ENCODE assay signal across 9 mouse cellular contexts in the genomic region with DNA sequence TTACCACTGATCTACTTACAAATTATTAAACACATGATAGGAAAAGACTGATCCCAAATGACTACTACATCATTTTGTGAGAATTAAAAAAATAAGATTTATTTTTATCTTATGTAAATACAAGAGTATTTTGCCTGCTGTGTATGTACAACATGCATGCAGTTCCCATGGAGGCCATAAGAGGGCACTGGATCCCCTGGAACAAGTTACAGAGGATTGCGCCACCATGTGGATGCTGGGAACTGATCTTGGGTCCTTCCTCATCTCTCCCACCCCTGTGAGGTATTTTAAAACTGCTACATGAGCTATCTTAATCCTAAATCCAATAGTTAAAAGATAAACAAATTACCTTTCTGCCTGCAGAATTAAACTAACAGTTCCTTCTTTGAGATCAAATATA.
DNase-seq lines count a peak whose midpoint lies in the region; ATAC-seq and TF ChIP-seq lines count a peak whose summit lies in the region.
"Had no signal": no experiment of that assay in that cellular context is flagged by ENCODE, and none has a peak within 500 bp of the region (broad histone marks: within the 10 kb centered on the region; RNA-seq: fewer than 3 reads in every experiment).

No protein-coding gene starts in this region.

- no peak for TF ChIP-seq POLR2A in MEL (IDR thresholded peaks at IDR 0.05; ENCODE audit: control insufficient read depth in 1 of 2, insufficient read depth in 1 of 2, low read depth in 1 of 2, low read length in 2 of 2, poor library complexity in 1 of 2)

- no peaks in the 10 kb centered on the region for H3K9me3 ChIP-seq in hindbrain, embryonic 11.5 days (ENCODE audit: control insufficient read depth, low read length)
- no peaks in the 10 kb centered on the region for H3K9me3 ChIP-seq in hindbrain, embryonic 16.5 days (ENCODE audit: control insufficient read depth, low read length)
- no peaks in the 10 kb centered on the region for H3K9me3 ChIP-seq in MEL (replicated peaks; ENCODE audit: insufficient read depth, low read length)
- H3K9me3 ChIP-seq in liver, postnatal 0 days (ENCODE audit: low read length), result no peaks in the 10 kb centered on the region
- no peaks in the 10 kb centered on the region for H3K9me3 ChIP-seq in hindbrain, embryonic 12.5 days (replicated peaks)

- ATAC-seq in hindbrain, embryonic 11.5 days (ENCODE audit: low FRiP score), result no peak
- ATAC-seq in hindbrain, embryonic 16.5 days, result no peak
- ATAC-seq in liver, postnatal 0 days, result no peak
- no peak for ATAC-seq in hindbrain, embryonic 12.5 days (ENCODE audit: low FRiP score)

- no peak overlapping the region for H3K4me2 ChIP-seq in hindbrain, embryonic 11.5 days (replicated peaks; ENCODE audit: low read depth, low read length)
- H3K4me2 ChIP-seq in hindbrain, embryonic 16.5 days (ENCODE audit: low read length), result no peak overlapping the region
- H3K4me2 ChIP-seq in liver, postnatal 0 days (ENCODE audit: low read depth, low read length), result no peak overlapping the region
- no peak overlapping the region for H3K4me2 ChIP-seq in hindbrain, embryonic 12.5 days (replicated peaks)
- H3K4me2 ChIP-seq: heart, embryonic 13.5 days had no signal

- H3K27ac ChIP-seq in hindbrain, embryonic 11.5 days (ENCODE audit: low read depth, low read length), result no peak overlapping the region
- H3K27ac ChIP-seq in hindbrain, embryonic 16.5 days (ENCODE audit: low read depth, low read length), result no peak overlapping the region
- H3K27ac ChIP-seq in MEL (ENCODE audit: control insufficient read depth, low read depth, low read length), result no peak overlapping the region
- H3K27ac ChIP-seq in liver, postnatal 0 days (ENCODE audit: low read depth), result no peak overlapping the region
- H3K27ac ChIP-seq in hindbrain, embryonic 12.5 days, result no peak overlapping the region
- H3K27ac ChIP-seq: heart, embryonic 13.5 days had no signal

- H3K79me2 ChIP-seq in MEL (ENCODE audit: control insufficient read depth, insufficient read depth, low read length, poor library complexity), result no peaks in the 10 kb centered on the region

- TF ChIP-seq RAD21 in MEL (IDR thresholded peaks at IDR 0.05; ENCODE audit: low read depth, low read length), result peak; percentile 62

- no peaks in the 10 kb centered on the region for H3K27me3 ChIP-seq in hindbrain, embryonic 11.5 days (ENCODE audit: control insufficient read depth, insufficient read depth, low read length)
- no peaks in the 10 kb centered on the region for H3K27me3 ChIP-seq in hindbrain, embryonic 16.5 days (replicated peaks; ENCODE audit: control insufficient read depth, insufficient read depth, low read length)
- no peaks in the 10 kb centered on the region for H3K27me3 ChIP-seq in MEL (ENCODE audit: control insufficient read depth in 1 of 2, insufficient read depth in 2 of 2, low read length in 2 of 2)
- no peaks in the 10 kb centered on the region for H3K27me3 ChIP-seq in liver, postnatal 0 days (ENCODE audit: insufficient read depth, low read length)
- no peaks in the 10 kb centered on the region for H3K27me3 ChIP-seq in hindbrain, embryonic 12.5 days
- H3K27me3 ChIP-seq: heart, embryonic 13.5 days had no signal

- H3K4me3 ChIP-seq in hindbrain, embryonic 11.5 days (ENCODE audit: low read depth, low read length), result no peak overlapping the region
- no peak overlapping the region for H3K4me3 ChIP-seq in hindbrain, embryonic 16.5 days (ENCODE audit: low read length)
- H3K4me3 ChIP-seq in MEL (ENCODE audit: control insufficient read depth in 1 of 2, insufficient read depth in 1 of 2, low read depth in 2 of 2, low read length in 2 of 2), result no peak overlapping the region
- no peak overlapping the region for H3K4me3 ChIP-seq in liver, postnatal 0 days (ENCODE audit: low read depth, low read length)
- no peak overlapping the region for H3K4me3 ChIP-seq in hindbrain, embryonic 12.5 days
- H3K4me3 ChIP-seq: heart, embryonic 13.5 days had no signal

- H3K36me3 ChIP-seq in hindbrain, embryonic 11.5 days (ENCODE audit: control insufficient read depth, insufficient read depth, low read length), result no peaks in the 10 kb centered on the region
- peaks cover 2% of the 10 kb centered on the region; the same call in 1 of the 2 replicates for H3K36me3 ChIP-seq in hindbrain, embryonic 16.5 days (ENCODE audit: control insufficient read depth, insufficient read depth, low read length)
- H3K36me3 ChIP-seq in MEL (ENCODE audit: control insufficient read depth in 1 of 2, insufficient read depth in 2 of 2, low read length in 2 of 2), result no peaks in the 10 kb centered on the region
- peaks cover 9% of the 10 kb centered on the region for H3K36me3 ChIP-seq in liver, postnatal 0 days (replicated peaks; ENCODE audit: insufficient read depth, low read length)
- H3K36me3 ChIP-seq in hindbrain, embryonic 12.5 days, result peaks cover 7% of the 10 kb centered on the region

- DNase-seq in hindbrain, embryonic 11.5 days (ENCODE audit: low spot score), result peak; percentile 30
- DNase-seq in 3T3-L1 (ENCODE audit: low read depth, low spot score) (peak; percentile 60), MEL (ENCODE audit: low read depth, low spot score) (peak; percentile 85)
- DNase-seq in liver, postnatal 0 days, result peak; percentile 47
- DNase-seq in adrenal gland, adult 8-10 months, result no peak
- DNase-seq in gastrocnemius, postnatal 4 days (ENCODE audit: low spot score in 2 of 2), result no peak

- H3K4me1 ChIP-seq in hindbrain, embryonic 11.5 days (replicated peaks; ENCODE audit: control insufficient read depth, insufficient read depth, low read length), result no peaks in the 10 kb centered on the region
- H3K4me1 ChIP-seq in hindbrain, embryonic 16.5 days (ENCODE audit: control insufficient read depth, insufficient read depth, low read depth, low read length), result no peaks in the 10 kb centered on the region
- no peaks in the 10 kb centered on the region for H3K4me1 ChIP-seq in MEL (ENCODE audit: control insufficient read depth in 1 of 2, insufficient read depth in 2 of 2, low read length in 2 of 2)
- no peaks in the 10 kb centered on the region for H3K4me1 ChIP-seq in liver, postnatal 0 days (ENCODE audit: insufficient read depth)
- H3K4me1 ChIP-seq in hindbrain, embryonic 12.5 days, result no peaks in the 10 kb centered on the region
- H3K4me1 ChIP-seq: heart, embryonic 13.5 days had no signal

- 100% methylated on average over 1 of the region's 1 CpGs for WGBS in hindbrain, embryonic 11.5 days
- 96% methylated on average over 1 of the region's 1 CpGs for WGBS in hindbrain, embryonic 16.5 days
- WGBS in liver, postnatal 0 days (ENCODE audit: insufficient replicate concordance), result 100% methylated on average over 1 of the region's 1 CpGs
- WGBS in hindbrain, embryonic 12.5 days, result 97% methylated on average over 1 of the region's 1 CpGs

- H3K9ac ChIP-seq in hindbrain, embryonic 11.5 days (ENCODE audit: low read depth, low read length), result no peak overlapping the region
- no peak overlapping the region for H3K9ac ChIP-seq in hindbrain, embryonic 16.5 days (ENCODE audit: low read depth, low read length)
- H3K9ac ChIP-seq in MEL (ENCODE audit: control insufficient read depth, low read depth, low read length, poor library complexity, severe bottlenecking), result no peak overlapping the region
- H3K9ac ChIP-seq in liver, postnatal 0 days (replicated peaks), result no peak overlapping the region
- no peak overlapping the region for H3K9ac ChIP-seq in hindbrain, embryonic 12.5 days
- H3K9ac ChIP-seq: heart, embryonic 13.5 days had no signal

- TF ChIP-seq CTCF in MEL (IDR thresholded peaks at IDR 0.05 in 2 of 3, conservative IDR thresholded peaks at IDR 0.05 in 1 of 3; ENCODE audit: control insufficient read depth in 1 of 3, insufficient read depth in 1 of 3, low read depth in 2 of 3, low read length in 3 of 3, poor library complexity in 1 of 3, severe bottlenecking in 1 of 3), result peak; percentile 78 to 100 (median 82)
- TF ChIP-seq CTCF in liver, postnatal 0 days (IDR thresholded peaks at IDR 0.05; ENCODE audit: low read depth), result peak; percentile 74

- no peak for TF ChIP-seq EP300 in MEL (IDR thresholded peaks at IDR 0.05; ENCODE audit: low read depth in 1 of 2, low read length in 2 of 2)
- TF ChIP-seq EP300 in liver, postnatal 0 days (IDR thresholded peaks at IDR 0.05; ENCODE audit: low read depth), result no peak

TF ChIP-seq in MEL, 35 proteins besides CTCF, POLR2A, EP300 and RAD21:
- TF ChIP-seq SMC3 (IDR thresholded peaks at IDR 0.05; ENCODE audit: low read depth, low read length) (peak; percentile 77), JUND (IDR thresholded peaks at IDR 0.05; ENCODE audit: low read depth, low read length) (no peak)

Comparison
In these comparisons a context has a peak if more than half of its experiments do, and no peak if none do; other contexts are left out.
1. DNase-seq: peak in hindbrain, embryonic 11.5 days (single experiment), 3T3-L1 (single experiment), MEL (single experiment) and liver, postnatal 0 days (single experiment); none in adrenal gland, adult 8-10 months (single experiment) and gastrocnemius, postnatal 4 days (0 of 2).